Mouse (Mus musculus) olfactory bulb, adult 2 months (tissue): Measurements from ENCODE around the gene Rhox3f. TPM values are rescaled to one million over a fixed set of nuclear protein-coding genes. Genes with fewer than 3 reads are reported as not detected.
"Not testable (repeated sequence)": the region's sequence is repeated elsewhere in the genome, so short reads cannot be mapped to it uniquely, and the experiment has no call there.

Source experiments
- H3K27ac ChIP-seq: fragments of 200-500 bp; 2 replicates; pipeline ENCODE4 v1.5.1; 2012; ENCODE audit warnings: low read depth, low read length; ENCODE audit not compliant: insufficient read depth
- H3K4me1 ChIP-seq: fragments of 200-500 bp; 2 replicates; pipeline ENCODE4 v1.6.1; 2012; ENCODE audit warnings: low read length; ENCODE audit not compliant: control insufficient read depth, insufficient read depth
- H3K4me3 ChIP-seq: fragments of 200-500 bp; 2 replicates; pipeline ENCODE4 v1.5.1; 2012; ENCODE audit warnings: mild to moderate bottlenecking, low read depth, low read length, moderate library complexity; ENCODE audit not compliant: insufficient read depth
- WGBS: fragments of 180-500 bp; shearing (Covaris S2); methylation state at CpG from one replicate; pipeline ENCODE4 v1.1.7; 2018; 5-methylcytosine and 5-hydroxymethylcytosine counted together
- polyA plus RNA-seq: library from polyadenylated mRNA; stranded (reverse); fragments of >200 nt; gene quantifications from 2 replicates; pipeline ENCODE4 v1.2.4, GENCODE M21; 2012; ENCODE audit warnings: low replicate concordance; ENCODE audit not compliant: missing spikeins, insufficient read depth, insufficient read length

Gene Rhox3f
- not detected in 2 replicates for polyA plus RNA-seq

- H3K4me1 ChIP-seq, H3K27ac ChIP-seq, H3K4me3 ChIP-seq: not testable (repeated sequence)
These were observed at the start of gene Rhox3f for GRCm38 (mm10) chrX:37580692-37581091. Rhox3f (plus strand) TSS chrX:37580992.

DNA sequence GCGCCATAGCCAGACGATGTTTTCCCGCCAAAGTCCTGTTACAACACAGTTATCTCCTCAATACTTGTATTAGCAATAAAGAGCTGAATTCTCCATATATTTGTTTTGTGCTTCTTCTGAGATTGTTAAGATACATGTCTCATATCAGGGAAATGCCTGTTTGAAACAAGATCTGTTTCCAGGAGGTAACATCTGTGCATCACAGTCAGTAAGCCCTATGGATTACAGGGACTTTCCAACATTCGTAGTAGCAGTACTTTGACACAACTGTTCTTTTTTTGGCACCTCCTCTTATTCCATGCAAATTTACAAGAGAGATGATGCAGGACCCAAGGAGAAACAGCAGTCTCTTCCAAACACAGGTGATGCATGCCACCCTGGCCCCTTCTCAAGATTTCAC is 39.1 kb upstream of the Rhox3f start, which contains the start of gene Rhox3e:
Gene Rhox3e (plus strand): TSS at position 301 of the 400 bp plus-strand sequence.
- H3K4me3 ChIP-seq, H3K27ac ChIP-seq, H3K4me1 ChIP-seq: not testable (repeated sequence)
- WGBS, result 89% methylated on average over 1 of the region's 4 CpGs

DNA sequence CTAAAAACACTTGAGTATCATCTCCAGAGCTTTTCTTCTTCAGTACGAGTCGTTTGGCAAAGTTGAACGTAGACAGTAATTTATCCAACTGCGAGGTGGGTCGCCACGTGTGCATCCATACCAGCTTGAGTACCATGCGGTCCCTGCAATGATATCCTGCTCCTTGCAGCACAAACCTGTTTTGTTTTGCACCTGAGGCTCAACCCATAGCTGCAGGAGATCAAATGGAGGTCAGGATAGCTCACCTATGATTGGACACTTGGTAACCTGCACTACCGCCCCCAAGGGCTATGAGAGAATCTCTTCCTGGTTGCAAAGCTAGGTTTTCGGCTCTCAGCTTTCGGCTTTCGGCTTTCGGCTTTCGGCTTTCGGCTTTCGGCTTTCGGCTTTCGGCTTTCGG is 23.7 kb upstream of the Rhox3f start, which contains the start of gene Rhox4e:
Gene Rhox4e (plus strand): TSS at position 301 of the 400 bp plus-strand sequence.
- not testable (repeated sequence) for H3K4me3 ChIP-seq, H3K4me1 ChIP-seq, H3K27ac ChIP-seq
- 93% methylated on average over 10 of the region's 18 CpGs for WGBS

DNA sequence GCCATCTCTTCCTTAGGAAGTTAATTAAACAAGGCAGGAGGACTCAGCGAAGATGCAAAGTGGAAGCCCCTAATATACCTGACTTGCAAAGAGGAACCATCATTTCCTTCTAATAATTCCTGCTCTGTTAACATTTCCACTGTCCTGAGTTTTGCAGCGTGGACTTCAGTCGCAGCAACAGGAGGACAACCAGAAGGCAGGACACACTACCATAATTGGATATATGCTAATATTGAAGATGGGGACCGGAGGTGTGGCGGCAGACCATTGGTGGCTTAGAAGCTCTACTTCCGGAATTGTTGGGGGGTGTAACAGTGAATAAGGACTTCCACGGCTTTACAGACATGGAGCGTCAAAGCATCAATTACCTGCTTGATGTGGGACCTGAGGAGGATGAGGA is 9.7 kb upstream of the Rhox3f start, which contains the start of gene Rhox2f:
Gene Rhox2f (plus strand): TSS at position 301 of the 400 bp plus-strand sequence.
- H3K4me3 ChIP-seq, H3K27ac ChIP-seq, H3K4me1 ChIP-seq: not testable (repeated sequence)
- WGBS, result 97% methylated on average over 8 of the region's 8 CpGs

DNA sequence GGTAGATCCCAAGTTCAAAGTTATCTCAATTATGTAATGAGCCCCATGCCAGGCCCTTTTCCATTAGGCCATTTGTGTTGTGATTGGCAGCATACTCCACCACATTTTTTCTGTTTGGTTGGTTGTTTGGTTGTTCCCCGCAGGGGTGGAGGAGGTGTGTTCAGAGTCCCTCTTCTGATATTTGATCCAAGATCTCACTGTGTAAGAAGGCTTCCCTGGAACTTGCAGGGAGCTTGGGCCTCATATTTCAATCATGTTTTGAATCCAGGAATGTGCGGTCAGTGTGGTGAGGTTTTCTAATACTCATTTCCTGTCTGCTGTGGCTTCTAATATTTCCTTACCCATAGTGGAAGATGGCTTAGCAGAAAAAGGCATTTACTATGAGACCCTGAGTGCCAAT is 8.2 kb upstream of the Rhox3f start:
- not testable (repeated sequence) for H3K27ac ChIP-seq, H3K4me1 ChIP-seq, H3K4me3 ChIP-seq
- WGBS, result 44% methylated on average over 2 of the region's 2 CpGs

DNA sequence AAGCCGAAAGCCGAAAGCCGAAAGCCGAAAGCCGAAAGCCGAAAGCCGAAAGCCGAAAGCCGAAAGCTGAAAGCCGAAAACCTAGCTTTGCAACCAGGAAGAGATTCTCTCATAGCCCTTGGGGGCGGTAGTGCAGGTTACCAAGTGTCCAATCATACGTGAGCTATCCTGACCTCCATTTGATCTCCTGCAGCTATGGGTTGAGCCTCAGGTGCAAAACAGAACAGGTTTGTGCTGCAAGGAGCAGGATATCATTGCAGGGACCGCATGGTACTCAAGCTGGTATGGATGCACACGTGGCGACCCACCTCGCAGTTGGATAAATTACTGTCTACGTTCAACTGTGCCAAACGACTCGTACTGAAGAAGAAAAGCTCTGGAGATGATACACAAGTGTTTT is 26.8 kb downstream of the Rhox3f start, which contains the start of gene Rhox4f:
Gene Rhox4f (minus strand): TSS at position 101 of the 400 bp plus-strand sequence.
- H3K4me3 ChIP-seq, H3K27ac ChIP-seq, H3K4me1 ChIP-seq: not testable (repeated sequence)
- 95% methylated on average over 17 of the region's 19 CpGs for WGBS

DNA sequence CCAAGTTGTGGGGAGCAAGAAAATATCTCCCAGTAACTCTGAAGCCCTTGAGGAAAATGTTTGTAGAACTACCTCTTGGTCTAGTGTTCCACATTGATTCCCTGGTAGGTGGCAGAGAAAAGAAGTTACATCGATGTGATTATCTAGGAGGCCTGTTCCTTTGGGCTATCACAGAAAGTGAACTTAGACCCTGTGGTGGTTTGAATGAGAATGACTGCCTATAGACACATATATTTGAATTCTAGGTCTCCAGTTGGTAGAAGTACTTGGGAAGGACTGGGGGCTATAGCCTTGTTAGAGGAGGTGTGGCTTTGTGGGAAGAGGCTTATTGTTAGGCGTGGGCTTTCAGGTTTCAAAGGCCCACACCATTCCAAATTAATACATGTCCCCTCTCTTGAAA is 47.7 kb downstream of the Rhox3f start, which contains the start of gene Rhox3g:
Gene Rhox3g (minus strand): TSS at position 101 of the 400 bp plus-strand sequence.
- not testable (repeated sequence) for H3K27ac ChIP-seq, H3K4me3 ChIP-seq, H3K4me1 ChIP-seq
- WGBS, result 98% methylated on average over 2 of the region's 2 CpGs

Other genes starting within 250 kb of the Rhox3f start
- not detected in 2 replicates for gene Rhox3a2, start 201.0 kb upstream of the Rhox3f start, polyA plus RNA-seq
- not detected in 2 replicates for gene Rhox4a2, start 190.1 kb upstream of the Rhox3f start, polyA plus RNA-seq
- not detected in 2 replicates for gene Rhox2b, start 168.9 kb upstream of the Rhox3f start, polyA plus RNA-seq
- not detected in 2 replicates for gene Rhox4b, start 148.5 kb upstream of the Rhox3f start, polyA plus RNA-seq
- gene Rhox2c, start 127.3 kb upstream of the Rhox3f start, polyA plus RNA-seq, result not detected in 2 replicates
- not detected in 2 replicates for gene Rhox3c, start 122.4 kb upstream of the Rhox3f start, polyA plus RNA-seq
- gene Rhox4c, start 100.7 kb upstream of the Rhox3f start, polyA plus RNA-seq, result not detected in 2 replicates
- gene Rhox2d, start 87.6 kb upstream of the Rhox3f start, polyA plus RNA-seq, result not detected in 2 replicates
- gene Rhox4d, start 66.6 kb upstream of the Rhox3f start, polyA plus RNA-seq, result not detected in 2 replicates
- gene Rhox2e, start 50.5 kb upstream of the Rhox3f start, polyA plus RNA-seq, result not detected in 2 replicates
- gene Rhox3e, start 39.0 kb upstream of the Rhox3f start, polyA plus RNA-seq, result not detected in 2 replicates
- gene Rhox4e, start 23.6 kb upstream of the Rhox3f start, polyA plus RNA-seq, result not detected in 2 replicates
- not detected in 2 replicates for gene Rhox2f, start 9.6 kb upstream of the Rhox3f start, polyA plus RNA-seq
- gene Rhox4f, start 26.7 kb downstream of the Rhox3f start, polyA plus RNA-seq, result not detected in 2 replicates
- not detected in 2 replicates for gene Rhox3g, start 47.6 kb downstream of the Rhox3f start, polyA plus RNA-seq
- not detected in 2 replicates for gene Rhox2g, start 62.5 kb downstream of the Rhox3f start, polyA plus RNA-seq
- not detected in 2 replicates for gene Rhox4g, start 70.3 kb downstream of the Rhox3f start, polyA plus RNA-seq
- not detected in 2 replicates for gene Rhox3h, start 87.8 kb downstream of the Rhox3f start, polyA plus RNA-seq
- not detected in 2 replicates for gene Rhox2h, start 92.3 kb downstream of the Rhox3f start, polyA plus RNA-seq
- not detected in 2 replicates for gene Rhox5, start 223.8 kb downstream of the Rhox3f start, polyA plus RNA-seq
- gene Rhox6, start 245.9 kb downstream of the Rhox3f start, polyA plus RNA-seq, result not detected in 2 replicates